Mouse (Mus musculus): ENCODE measurements around the gene Fam19a4.

- TF ChIP-seq CTCF (IDR thresholded peaks at IDR 0.05; ENCODE audit: borderline replicate concordance, insufficient read depth, low read length) (no peak), POLR2A (IDR thresholded peaks at IDR 0.05; ENCODE audit: low read depth, low read length) (no peak)
Measured at GRCm38 (mm10) chr6:97016018-97016417, 44.2 kb downstream of the Fam19a4 start.

Measured in embryonic fibroblast, embryonic 13.5 days (primary cell).